Mouse (Mus musculus): ENCODE measurements around the gene Rbfox3.

The Rbfox3 gene

DNA sequence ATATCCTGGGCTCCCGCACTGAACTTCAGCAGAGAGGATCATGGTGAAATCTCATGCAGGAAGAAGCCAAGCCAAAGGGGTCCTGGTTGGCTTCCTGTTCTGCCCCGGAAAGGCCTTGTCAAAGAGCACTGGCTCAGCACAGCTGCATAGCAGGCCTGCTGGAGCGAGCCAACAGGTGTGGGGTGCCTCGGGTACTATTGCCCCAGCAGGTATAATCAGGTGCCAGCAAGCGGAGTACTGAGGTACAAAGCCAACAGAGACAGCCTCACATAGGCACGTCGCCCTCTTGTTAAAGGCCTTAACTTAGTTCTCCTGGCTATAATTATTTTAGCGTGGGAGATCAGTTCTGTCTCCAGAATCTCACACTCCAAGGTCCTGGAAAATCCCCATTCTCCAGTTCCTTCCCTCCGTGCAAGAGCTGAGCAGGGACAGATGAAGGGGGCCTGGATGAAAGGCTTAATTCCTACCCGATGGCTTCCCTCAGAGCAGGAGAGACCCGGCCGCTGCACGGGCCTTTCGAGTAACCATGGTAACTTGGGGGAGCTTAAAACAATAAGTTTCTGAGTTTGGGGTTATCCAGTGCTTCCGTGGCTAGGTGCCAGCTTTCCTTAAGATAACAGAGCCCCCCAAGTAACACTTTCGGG, 15.2 kb downstream of the Rbfox3 start:
- no peak for DNase-seq (ENCODE audit: low read depth, low spot score)
- Histone ChIP-seq H3K27me3 (ENCODE audit: control insufficient read depth, insufficient read depth, low read length, poor library complexity, severe bottlenecking) (no peaks in the 10 kb centered on the region), H3K36me3 (ENCODE audit: control insufficient read depth, insufficient read depth, low read length, poor library complexity, severe bottlenecking) (no peaks in the 10 kb centered on the region)

GRCm38 (mm10) chr11:118894835-118895234, 16.6 kb downstream of the Rbfox3 start:
- no peaks in the 10 kb centered on the region for H3K36me3 ChIP-seq (ENCODE audit: control insufficient read depth, insufficient read depth, low read length, poor library complexity, severe bottlenecking)
- DNase-seq (ENCODE audit: low read depth, low spot score), result no peak

DNA sequence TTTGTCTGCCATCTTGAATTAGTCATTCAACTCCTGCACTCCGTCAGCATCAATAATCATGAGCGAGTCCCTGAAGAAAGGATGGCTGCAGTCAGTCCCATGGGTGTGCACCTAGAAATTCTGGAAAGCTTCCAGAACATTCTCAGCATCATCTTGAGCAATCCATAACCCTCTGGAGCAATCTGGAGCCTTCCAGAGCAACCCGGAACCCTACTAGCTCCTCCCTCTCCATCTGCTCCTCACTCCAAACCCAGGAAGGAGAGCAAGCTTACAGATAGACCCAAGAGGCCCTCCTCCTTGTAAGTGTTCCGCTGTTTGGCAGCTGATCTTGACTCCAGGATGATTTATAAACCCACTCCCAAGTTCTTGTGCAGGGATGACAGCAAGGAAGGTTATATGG, 17.2 kb downstream of the Rbfox3 start:
- no peak for DNase-seq (ENCODE audit: low read depth, low spot score)
- Histone ChIP-seq H3K27me3 (ENCODE audit: control insufficient read depth, insufficient read depth, low read length, poor library complexity, severe bottlenecking) (no peaks in the 10 kb centered on the region), H3K36me3 (ENCODE audit: control insufficient read depth, insufficient read depth, low read length, poor library complexity, severe bottlenecking) (no peaks in the 10 kb centered on the region)

More at GRCm38 (mm10) chr11:118894835-118895234, 16.6 kb downstream of the Rbfox3 start:
- H3K27me3 ChIP-seq (ENCODE audit: control insufficient read depth, insufficient read depth, low read length, poor library complexity, severe bottlenecking), result no peaks in the 10 kb centered on the region

DNA sequence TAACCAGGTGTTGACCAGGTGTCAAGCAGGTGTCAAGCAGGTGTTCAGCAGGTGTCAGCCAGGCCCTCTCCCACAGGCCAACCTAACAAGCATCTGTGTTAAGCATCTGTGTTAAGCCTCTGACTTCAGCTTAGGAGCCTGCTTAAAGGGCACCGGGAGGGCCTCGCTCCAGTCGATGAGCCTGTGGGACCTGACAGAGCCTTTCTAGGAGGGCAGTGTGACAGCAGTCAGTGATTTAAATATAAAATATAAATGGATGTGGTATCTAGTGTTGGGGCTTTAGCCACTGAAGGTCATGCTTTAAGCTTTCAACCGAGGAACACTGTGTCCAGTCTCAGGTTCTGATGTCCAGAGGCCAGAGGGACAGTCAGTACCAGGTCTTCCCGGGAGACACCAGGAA, 18.5 kb downstream of the Rbfox3 start:
- no peak for DNase-seq (ENCODE audit: low read depth, low spot score)
- Histone ChIP-seq H3K27me3 (ENCODE audit: control insufficient read depth, insufficient read depth, low read length, poor library complexity, severe bottlenecking) (no peaks in the 10 kb centered on the region), H3K36me3 (ENCODE audit: control insufficient read depth, insufficient read depth, low read length, poor library complexity, severe bottlenecking) (no peaks in the 10 kb centered on the region)

GRCm38 (mm10) chr11:118891516-118891915, 19.9 kb downstream of the Rbfox3 start:
- DNase-seq (ENCODE audit: low read depth, low spot score), result no peak
- no peaks in the 10 kb centered on the region for H3K27me3 ChIP-seq (ENCODE audit: control insufficient read depth, insufficient read depth, low read length, poor library complexity, severe bottlenecking)

DNA sequence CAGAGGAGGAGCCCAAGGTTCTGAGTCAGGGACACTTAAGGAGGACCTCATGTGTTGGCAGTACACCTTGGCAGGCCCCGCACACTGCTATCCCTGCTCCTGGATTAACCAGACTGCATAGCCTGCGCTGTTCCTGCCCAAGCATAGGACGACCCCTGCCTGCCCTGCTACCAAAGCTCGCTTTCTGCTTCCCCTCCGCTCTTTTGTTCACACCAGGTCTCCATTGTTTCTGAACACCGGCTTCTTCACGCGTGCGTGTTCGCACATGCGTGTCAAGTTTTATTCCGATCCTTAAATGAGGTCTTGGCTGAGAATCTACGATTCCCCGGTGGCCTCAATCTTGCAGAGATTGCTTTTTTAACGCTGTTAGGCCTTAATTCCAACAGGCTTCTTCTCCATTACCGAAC, 20.4 kb downstream of the Rbfox3 start:
- no peaks in the 10 kb centered on the region for H3K36me3 ChIP-seq (ENCODE audit: control insufficient read depth, insufficient read depth, low read length, poor library complexity, severe bottlenecking)
- no peak for DNase-seq (ENCODE audit: low read depth, low spot score)
- no peaks in the 10 kb centered on the region for H3K27me3 ChIP-seq (ENCODE audit: control insufficient read depth, insufficient read depth, low read length, poor library complexity, severe bottlenecking)

More at GRCm38 (mm10) chr11:118891516-118891915, 19.9 kb downstream of the Rbfox3 start:
- no peaks in the 10 kb centered on the region for H3K36me3 ChIP-seq (ENCODE audit: control insufficient read depth, insufficient read depth, low read length, poor library complexity, severe bottlenecking)

GRCm38 (mm10) chr11:118890474-118890873, 20.9 kb downstream of the Rbfox3 start:
- no peaks in the 10 kb centered on the region for H3K36me3 ChIP-seq (ENCODE audit: control insufficient read depth, insufficient read depth, low read length, poor library complexity, severe bottlenecking)
- DNase-seq (ENCODE audit: low read depth, low spot score), result no peak
- no peaks in the 10 kb centered on the region for H3K27me3 ChIP-seq (ENCODE audit: control insufficient read depth, insufficient read depth, low read length, poor library complexity, severe bottlenecking)

GRCm38 (mm10) chr11:118889500-118889899, 21.9 kb downstream of the Rbfox3 start:
- no peak for DNase-seq (ENCODE audit: low read depth, low spot score)
- no peaks in the 10 kb centered on the region for H3K27me3 ChIP-seq (ENCODE audit: control insufficient read depth, insufficient read depth, low read length, poor library complexity, severe bottlenecking)
- no peaks in the 10 kb centered on the region for H3K36me3 ChIP-seq (ENCODE audit: control insufficient read depth, insufficient read depth, low read length, poor library complexity, severe bottlenecking)

DNA sequence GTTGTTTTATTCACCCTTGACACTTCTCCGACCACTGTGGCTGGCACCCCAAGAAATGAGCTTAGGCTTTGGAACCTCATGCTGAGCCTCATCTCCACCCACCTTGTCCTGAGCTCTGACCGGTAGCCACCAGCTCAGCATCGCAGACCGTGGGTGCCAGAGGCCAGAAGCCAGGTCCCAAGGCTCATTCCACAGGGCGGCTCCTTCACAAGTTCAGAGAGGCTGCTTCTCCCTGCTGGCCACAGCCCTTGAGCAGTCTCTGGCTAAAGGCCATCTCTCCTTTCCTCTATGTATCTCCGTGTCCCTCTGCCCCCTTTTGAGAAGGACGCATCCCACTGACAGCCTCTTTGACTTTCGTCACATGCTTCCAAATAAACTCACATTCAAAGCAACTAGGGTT, 23.0 kb downstream of the Rbfox3 start:
- Histone ChIP-seq H3K36me3 (ENCODE audit: control insufficient read depth, insufficient read depth, low read length, poor library complexity, severe bottlenecking) (no peaks in the 10 kb centered on the region), H3K27me3 (ENCODE audit: control insufficient read depth, insufficient read depth, low read length, poor library complexity, severe bottlenecking) (no peaks in the 10 kb centered on the region)
- DNase-seq (ENCODE audit: low read depth, low spot score), result no peak

DNA sequence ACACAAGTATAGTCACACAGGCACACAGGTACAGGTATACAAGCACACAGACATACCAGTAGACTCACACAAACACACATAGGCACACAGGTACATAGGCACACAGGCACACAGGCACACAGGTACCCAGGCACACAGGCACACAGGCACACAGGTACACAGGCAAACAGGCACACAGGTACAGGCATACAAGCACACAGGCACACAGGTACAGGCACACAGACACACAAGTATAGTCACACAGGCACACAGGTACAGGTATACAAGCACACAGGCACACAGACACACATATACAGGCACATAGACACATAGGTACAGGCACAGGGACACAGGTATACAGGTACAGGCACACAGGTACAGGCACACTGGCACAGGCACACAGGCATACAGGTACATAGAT, 24.2 kb downstream of the Rbfox3 start:
- DNase-seq (ENCODE audit: low read depth, low spot score), result peak; percentile 3
- no peaks in the 10 kb centered on the region for H3K36me3 ChIP-seq (ENCODE audit: control insufficient read depth, insufficient read depth, low read length, poor library complexity, severe bottlenecking)
- no peaks in the 10 kb centered on the region for H3K27me3 ChIP-seq (ENCODE audit: control insufficient read depth, insufficient read depth, low read length, poor library complexity, severe bottlenecking)

DNA sequence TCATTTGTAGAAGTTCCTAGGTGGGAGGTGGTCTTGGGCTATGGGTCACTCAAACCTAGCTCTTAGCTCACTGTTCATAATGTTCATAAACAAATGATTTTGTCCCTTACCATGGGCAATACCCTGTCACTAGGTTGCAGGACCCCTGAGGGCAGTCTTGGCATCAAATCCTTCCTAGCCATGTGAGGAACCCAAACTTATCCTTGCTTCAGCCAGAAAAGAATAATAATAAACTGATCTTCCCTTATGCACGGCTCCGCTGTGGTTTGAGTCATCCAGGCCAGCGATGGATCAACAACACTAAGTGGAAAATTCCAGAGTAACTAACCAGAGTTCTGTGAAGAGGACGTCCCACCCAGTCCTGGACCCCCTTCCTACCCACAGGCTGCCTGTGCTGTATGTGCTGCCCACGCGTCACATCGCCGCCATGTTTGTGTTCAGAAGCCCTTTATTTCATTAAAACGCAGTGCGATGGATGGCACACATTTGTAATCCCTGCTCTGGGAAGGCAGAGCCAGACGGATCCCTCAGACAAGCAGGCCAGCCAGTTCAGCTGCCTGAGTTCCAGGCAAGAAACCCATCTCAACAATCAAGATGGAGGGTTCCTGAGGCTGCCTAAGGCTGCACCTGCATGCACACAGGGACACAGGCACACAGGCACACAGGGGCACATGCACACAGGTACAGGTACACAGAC, 25.0 kb downstream of the Rbfox3 start:
- Histone ChIP-seq H3K27me3 (ENCODE audit: control insufficient read depth, insufficient read depth, low read length, poor library complexity, severe bottlenecking) (no peaks in the 10 kb centered on the region), H3K36me3 (ENCODE audit: control insufficient read depth, insufficient read depth, low read length, poor library complexity, severe bottlenecking) (no peaks in the 10 kb centered on the region)
- DNase-seq (ENCODE audit: low read depth, low spot score), result no peak

GRCm38 (mm10) chr11:118885604-118886003, 25.8 kb downstream of the Rbfox3 start:
- no peak for DNase-seq (ENCODE audit: low read depth, low spot score)
- H3K36me3 ChIP-seq (ENCODE audit: control insufficient read depth, insufficient read depth, low read length, poor library complexity, severe bottlenecking), result no peaks in the 10 kb centered on the region
- H3K27me3 ChIP-seq (ENCODE audit: control insufficient read depth, insufficient read depth, low read length, poor library complexity, severe bottlenecking), result no peaks in the 10 kb centered on the region

GRCm38 (mm10) chr11:118885135-118885534, 26.3 kb downstream of the Rbfox3 start:
- Histone ChIP-seq H3K36me3 (ENCODE audit: control insufficient read depth, insufficient read depth, low read length, poor library complexity, severe bottlenecking) (no peaks in the 10 kb centered on the region), H3K27me3 (ENCODE audit: control insufficient read depth, insufficient read depth, low read length, poor library complexity, severe bottlenecking) (no peaks in the 10 kb centered on the region)
- no peak for DNase-seq (ENCODE audit: low read depth, low spot score)

DNA sequence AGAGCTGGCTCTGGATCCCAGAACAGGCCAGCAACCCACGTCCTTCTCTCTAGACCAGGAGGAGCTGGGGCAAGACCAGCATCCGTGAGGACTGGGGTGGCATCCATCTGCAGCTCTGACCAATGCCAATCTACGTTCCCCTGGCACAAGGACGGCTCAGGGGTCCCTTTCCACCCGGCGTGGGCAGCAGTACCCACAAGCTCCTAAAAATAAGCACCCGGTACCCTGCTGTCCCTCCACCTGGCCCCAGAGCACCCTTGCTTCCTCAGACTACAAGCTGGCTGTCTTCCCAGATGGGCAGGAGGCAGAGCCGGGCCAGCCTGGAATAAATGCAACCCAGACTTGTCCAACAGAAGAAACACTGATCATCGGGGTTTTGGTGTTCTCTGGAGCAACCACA, 28.3 kb downstream of the Rbfox3 start:
- DNase-seq (ENCODE audit: low read depth, low spot score), result no peak
- H3K36me3 ChIP-seq (ENCODE audit: control insufficient read depth, insufficient read depth, low read length, poor library complexity, severe bottlenecking), result no peaks in the 10 kb centered on the region
- no peaks in the 10 kb centered on the region for H3K27me3 ChIP-seq (ENCODE audit: control insufficient read depth, insufficient read depth, low read length, poor library complexity, severe bottlenecking)

DNA sequence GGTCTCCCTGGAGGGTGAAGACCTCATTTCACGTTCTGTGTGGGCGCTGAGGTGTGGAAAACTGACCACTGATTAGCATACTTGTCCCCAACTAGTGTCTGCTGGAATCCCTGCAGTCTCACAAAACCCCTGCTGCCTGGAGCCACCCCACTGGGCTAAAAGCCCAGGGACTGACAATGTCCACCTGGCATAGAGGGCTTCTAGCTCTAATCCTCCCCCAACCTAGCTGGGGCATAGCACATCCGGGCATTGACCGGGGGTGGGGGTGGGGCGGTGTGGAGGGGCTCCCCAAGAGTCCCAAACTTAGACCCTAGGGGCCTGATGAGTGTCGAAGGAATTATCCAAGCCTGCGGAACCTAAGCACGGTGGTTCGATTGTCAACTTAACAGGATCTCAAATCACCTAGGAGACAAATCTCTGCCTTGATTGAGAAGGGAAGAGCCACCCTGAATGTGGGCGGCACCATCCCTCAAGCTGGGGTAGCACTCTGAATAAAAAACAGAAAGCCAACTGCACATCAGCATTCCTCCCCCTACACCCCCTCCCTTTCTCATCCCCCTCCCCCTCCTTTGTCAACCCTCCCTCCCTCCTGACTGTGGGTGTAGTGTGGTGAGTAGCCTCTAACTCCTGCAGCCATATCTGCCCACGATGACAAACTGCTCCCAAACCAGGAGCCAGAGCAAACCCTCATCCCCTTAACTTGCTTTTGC, 29.5 kb downstream of the Rbfox3 start:
- DNase-seq (ENCODE audit: low read depth, low spot score), result no peak
- Histone ChIP-seq H3K27me3 (ENCODE audit: control insufficient read depth, insufficient read depth, low read length, poor library complexity, severe bottlenecking) (no peaks in the 10 kb centered on the region), H3K36me3 (ENCODE audit: control insufficient read depth, insufficient read depth, low read length, poor library complexity, severe bottlenecking) (no peaks in the 10 kb centered on the region)

Data from splenic B cell, adult 2 months (primary cell).